Mouse (Mus musculus): ENCODE data around the gene Anpep. TPM values are rescaled to one million over a fixed set of nuclear protein-coding genes. Genes with fewer than 3 reads are reported as not detected.

Anpep gene
- polyA plus RNA-seq, 1 experiment from 2014 or later: 31.4 TPM

DNA sequence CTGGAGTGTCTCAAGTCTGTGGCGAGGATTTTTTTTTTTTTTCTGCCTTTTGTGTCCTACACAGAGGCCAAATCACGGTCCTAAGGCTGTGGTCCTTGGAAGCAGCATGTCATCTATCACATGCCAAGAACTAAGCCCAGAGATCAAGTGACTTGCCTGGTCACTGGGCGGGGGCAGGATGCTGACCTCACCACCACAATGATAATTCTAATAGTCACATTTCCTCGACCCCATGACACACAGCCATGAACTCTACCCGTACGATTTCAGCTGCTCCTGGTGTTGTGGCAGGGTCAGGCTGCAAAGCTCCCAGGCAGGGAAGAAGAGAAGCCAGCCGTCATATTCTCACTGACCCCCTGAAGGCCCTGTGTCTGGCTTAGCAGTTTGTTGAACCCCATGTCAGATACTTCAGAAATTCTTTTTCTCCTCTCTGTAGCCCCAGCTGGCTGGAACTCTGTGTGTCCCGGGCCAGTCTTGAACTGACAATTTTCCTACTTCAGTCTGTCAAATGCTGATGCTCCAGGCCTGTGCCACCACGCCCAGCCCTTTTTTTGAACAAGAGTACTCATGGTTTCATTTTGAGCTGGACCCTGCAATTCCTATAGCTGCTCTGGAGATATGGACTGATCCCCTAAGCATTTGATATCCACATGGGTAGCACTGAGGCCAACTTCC is 1.8 kb downstream of the Anpep start:
- no peak overlapping the region for H3K4me2 ChIP-seq (replicated peaks; ENCODE audit: low read depth)
- H3K9me3 ChIP-seq (ENCODE audit: control insufficient read depth, low read length): no peaks in the 10 kb centered on the region
- H3K4me3 ChIP-seq (ENCODE audit: low read depth, low read length): no peak overlapping the region
- H3K27me3 ChIP-seq (ENCODE audit: control insufficient read depth, insufficient read depth, low read length): no peaks in the 10 kb centered on the region
- 64% methylated on average over 9 of the region's 9 CpGs for WGBS
- TF ChIP-seq CTCF (IDR thresholded peaks at IDR 0.05; ENCODE audit: low read depth) (no peak), EP300 (optimal IDR thresholded peaks at IDR 0.05) (no peak)
- H3K36me3 ChIP-seq (ENCODE audit: control insufficient read depth, insufficient read depth, low read length): no peaks in the 10 kb centered on the region
- DNase-seq (ENCODE audit: low spot score): no peak
- no peaks in the 10 kb centered on the region for H3K4me1 ChIP-seq (replicated peaks; ENCODE audit: control insufficient read depth, insufficient read depth)
- 0 out of 2 replicates have a peak, but pooled peaks have one; percentile 13 for ATAC-seq (ENCODE audit: low FRiP score, low TSS enrichment)
- no peak overlapping the region for H3K9ac ChIP-seq (ENCODE audit: low read length)
- H3K27ac ChIP-seq (replicated peaks): no peak overlapping the region

DNA sequence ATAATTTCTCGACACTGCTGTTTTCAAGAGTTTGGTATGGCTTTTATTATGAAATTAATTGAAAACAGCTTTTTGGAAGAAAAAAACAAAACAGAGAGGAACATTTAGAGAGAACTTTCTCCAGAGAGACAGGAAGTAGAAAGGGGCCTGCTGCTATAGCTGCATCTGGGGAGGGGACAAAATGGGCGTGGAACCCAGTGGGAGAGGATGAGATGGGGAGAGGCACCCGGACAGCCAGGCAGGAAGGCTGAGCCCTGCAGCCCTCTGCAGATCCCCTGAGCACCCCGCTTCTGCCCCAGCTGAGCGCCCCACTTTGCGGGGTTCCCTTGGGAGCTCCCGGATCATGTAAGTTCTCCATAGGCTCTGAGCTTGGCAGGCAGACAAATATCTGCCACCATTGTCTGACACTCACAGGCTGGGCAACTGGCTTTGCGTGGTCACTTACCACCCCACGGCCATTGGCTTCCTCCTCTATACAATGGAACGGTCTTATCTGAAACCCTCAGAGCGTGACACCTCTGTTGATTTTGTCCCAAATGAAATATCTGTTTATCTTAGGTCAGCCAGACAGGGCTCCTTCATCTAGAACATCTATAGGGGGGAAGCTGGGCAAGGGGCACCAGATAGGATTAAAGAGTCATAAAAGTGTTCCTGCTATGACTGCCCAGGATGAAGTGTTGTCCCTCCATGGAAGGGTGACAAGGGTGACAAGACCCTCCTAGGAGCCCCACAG is 2.5 kb downstream of the Anpep start:
- ATAC-seq (ENCODE audit: low FRiP score, low TSS enrichment): no peak
- H3K4me1 ChIP-seq (replicated peaks; ENCODE audit: control insufficient read depth, insufficient read depth): no peaks in the 10 kb centered on the region
- TF ChIP-seq EP300 (optimal IDR thresholded peaks at IDR 0.05): no peak
- TF ChIP-seq CTCF (IDR thresholded peaks at IDR 0.05; ENCODE audit: low read depth): no peak
- no peak overlapping the region for H3K4me2 ChIP-seq (replicated peaks; ENCODE audit: low read depth)
- H3K4me3 ChIP-seq (ENCODE audit: low read depth, low read length): no peak overlapping the region
- H3K9ac ChIP-seq (ENCODE audit: low read length): no peak overlapping the region
- H3K27ac ChIP-seq (replicated peaks): no peak overlapping the region; the same call in 1 of the 2 replicates
- no peaks in the 10 kb centered on the region for H3K36me3 ChIP-seq (ENCODE audit: control insufficient read depth, insufficient read depth, low read length)
- 38% methylated on average over 11 of the region's 11 CpGs for WGBS
- H3K27me3 ChIP-seq (ENCODE audit: control insufficient read depth, insufficient read depth, low read length): no peaks in the 10 kb centered on the region
- H3K9me3 ChIP-seq (ENCODE audit: control insufficient read depth, low read length): no peaks in the 10 kb centered on the region
- DNase-seq (ENCODE audit: low spot score): no peak

DNA sequence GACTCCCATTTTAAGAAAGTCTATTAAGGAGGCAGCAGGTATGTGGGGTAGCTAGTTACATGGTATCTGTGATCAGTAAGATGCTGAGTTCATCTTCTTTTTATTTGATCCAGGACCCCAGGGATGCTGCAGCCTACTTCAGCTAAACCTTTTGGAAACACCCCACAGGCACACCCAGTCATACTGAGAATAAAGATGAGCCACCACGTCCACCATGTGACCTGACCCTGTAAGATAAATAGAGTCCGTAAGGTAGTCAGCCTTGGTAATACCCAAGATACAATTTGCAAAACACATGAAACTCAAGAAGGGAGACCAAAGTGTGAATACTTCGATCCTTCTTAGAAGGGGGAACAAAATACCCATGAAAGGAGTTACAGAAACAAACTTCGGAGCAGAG is 4.6 kb downstream of the Anpep start:
- Histone ChIP-seq H3K4me3 (ENCODE audit: low read depth, low read length) (no peak overlapping the region), H3K9me3 (ENCODE audit: control insufficient read depth, low read length) (no peaks in the 10 kb centered on the region), H3K27me3 (ENCODE audit: control insufficient read depth, insufficient read depth, low read length) (no peaks in the 10 kb centered on the region), H3K36me3 (ENCODE audit: control insufficient read depth, insufficient read depth, low read length) (no peaks in the 10 kb centered on the region), H3K4me2 (replicated peaks; ENCODE audit: low read depth) (no peak overlapping the region), H3K27ac (replicated peaks) (no peak overlapping the region), H3K9ac (ENCODE audit: low read length) (no peak overlapping the region), H3K4me1 (replicated peaks; ENCODE audit: control insufficient read depth, insufficient read depth) (no peaks in the 10 kb centered on the region)
- DNase-seq (ENCODE audit: low spot score): no peak
- TF ChIP-seq CTCF (IDR thresholded peaks at IDR 0.05; ENCODE audit: low read depth) (no peak), EP300 (optimal IDR thresholded peaks at IDR 0.05) (no peak)
- no peak for ATAC-seq (ENCODE audit: low FRiP score, low TSS enrichment)
- WGBS: 84% methylated on average over 4 of the region's 4 CpGs

GRCm38 (mm10) chr7:79847456-79848451 is 13.1 kb downstream of the Anpep start:
- H3K9ac ChIP-seq (ENCODE audit: low read length): peak overlapping the region; percentile 57
- H3K4me1 ChIP-seq (replicated peaks; ENCODE audit: control insufficient read depth, insufficient read depth): no peaks in the 10 kb centered on the region
- peak; percentile 80 for DNase-seq (ENCODE audit: low spot score)
- no peaks in the 10 kb centered on the region for H3K27me3 ChIP-seq (ENCODE audit: control insufficient read depth, insufficient read depth, low read length)
- H3K27ac ChIP-seq (replicated peaks): peak overlapping the region; percentile 58; the same call in 1 of the 2 replicates
- ATAC-seq (ENCODE audit: low FRiP score, low TSS enrichment): peak; percentile 60; the same call in 1 of the 2 replicates
- TF ChIP-seq EP300 (optimal IDR thresholded peaks at IDR 0.05): no peak
- TF ChIP-seq CTCF (IDR thresholded peaks at IDR 0.05; ENCODE audit: low read depth): no peak
- peak overlapping the region; percentile 48 for H3K4me3 ChIP-seq (ENCODE audit: low read depth, low read length)
- no peaks in the 10 kb centered on the region for H3K36me3 ChIP-seq (ENCODE audit: control insufficient read depth, insufficient read depth, low read length)
- peak overlapping the region; percentile 64 for H3K4me2 ChIP-seq (replicated peaks; ENCODE audit: low read depth)
- no peaks in the 10 kb centered on the region for H3K9me3 ChIP-seq (ENCODE audit: control insufficient read depth, low read length)
- WGBS: 11% methylated on average over 40 of the region's 53 CpGs

DNA sequence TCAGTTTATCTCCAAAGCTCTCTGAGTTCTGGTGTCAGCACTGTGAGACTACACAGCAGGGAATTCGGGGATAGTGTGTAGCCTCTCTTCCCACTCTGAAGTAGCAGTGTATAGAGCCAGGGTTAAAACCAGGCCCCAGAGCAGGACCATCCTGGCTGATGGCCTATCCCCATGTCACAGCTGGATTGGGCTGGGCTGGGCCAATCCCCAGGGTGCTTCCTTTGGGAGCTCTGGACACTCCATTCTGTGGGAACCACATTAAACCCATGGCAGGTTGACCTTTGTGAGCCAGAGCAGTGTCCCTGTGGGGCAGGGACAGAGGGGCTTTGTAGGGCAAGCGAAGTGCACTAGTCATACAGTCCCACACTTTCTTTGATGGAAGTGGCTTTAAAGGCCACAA is 14.5 kb downstream of the Anpep start:
- peak overlapping the region; percentile 48; the same call in 1 of the 2 replicates for H3K4me3 ChIP-seq (ENCODE audit: low read depth, low read length)

More for the DNA sequence above, 14.5 kb downstream of the Anpep start:
- Histone ChIP-seq H3K9me3 (ENCODE audit: control insufficient read depth, low read length) (no peaks in the 10 kb centered on the region), H3K27me3 (ENCODE audit: control insufficient read depth, insufficient read depth, low read length) (no peaks in the 10 kb centered on the region), H3K9ac (ENCODE audit: low read length) (no peak overlapping the region), H3K4me2 (replicated peaks; ENCODE audit: low read depth) (peak overlapping the region; percentile 64), H3K4me1 (replicated peaks; ENCODE audit: control insufficient read depth, insufficient read depth) (no peaks in the 10 kb centered on the region), H3K27ac (replicated peaks) (no peak overlapping the region), H3K36me3 (ENCODE audit: control insufficient read depth, insufficient read depth, low read length) (no peaks in the 10 kb centered on the region; the same call in 1 of the 2 replicates)
- 72% methylated on average over 2 of the region's 2 CpGs for WGBS
- no peak for TF ChIP-seq EP300 (optimal IDR thresholded peaks at IDR 0.05)
- no peak for TF ChIP-seq CTCF (IDR thresholded peaks at IDR 0.05; ENCODE audit: low read depth)
- ATAC-seq (ENCODE audit: low FRiP score, low TSS enrichment) (no peak), DNase-seq (ENCODE audit: low spot score) (no peak)

Data from stomach, postnatal 0 days (tissue).